Mouse (Mus musculus): ENCODE measurements around the gene Cdc45.

The Cdc45 gene

DNA sequence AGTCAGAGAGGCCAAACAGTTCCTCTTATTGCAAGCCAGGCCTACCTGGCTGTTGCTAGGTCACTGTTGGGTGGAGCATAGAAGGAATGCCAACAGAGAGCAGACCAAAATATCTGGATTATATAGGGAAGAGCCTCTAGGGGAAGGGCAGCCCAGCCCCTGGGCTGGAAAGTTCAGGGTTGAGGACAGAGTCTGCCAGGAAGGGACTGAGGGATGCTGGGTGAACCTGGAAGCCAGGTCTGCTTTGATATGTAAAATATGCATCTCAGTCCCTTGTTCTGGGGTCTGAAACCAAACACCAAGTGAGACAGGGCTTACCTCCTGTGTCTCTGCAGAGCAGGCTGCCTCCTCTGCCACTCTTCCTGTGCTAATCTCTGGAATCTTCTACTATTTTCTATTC is 73.5 kb downstream of the Cdc45 start:
- in situ Hi-C loops (cut with MboI; ENCODE audit: low sequenced_read_pairs), result no loop called here

DNA sequence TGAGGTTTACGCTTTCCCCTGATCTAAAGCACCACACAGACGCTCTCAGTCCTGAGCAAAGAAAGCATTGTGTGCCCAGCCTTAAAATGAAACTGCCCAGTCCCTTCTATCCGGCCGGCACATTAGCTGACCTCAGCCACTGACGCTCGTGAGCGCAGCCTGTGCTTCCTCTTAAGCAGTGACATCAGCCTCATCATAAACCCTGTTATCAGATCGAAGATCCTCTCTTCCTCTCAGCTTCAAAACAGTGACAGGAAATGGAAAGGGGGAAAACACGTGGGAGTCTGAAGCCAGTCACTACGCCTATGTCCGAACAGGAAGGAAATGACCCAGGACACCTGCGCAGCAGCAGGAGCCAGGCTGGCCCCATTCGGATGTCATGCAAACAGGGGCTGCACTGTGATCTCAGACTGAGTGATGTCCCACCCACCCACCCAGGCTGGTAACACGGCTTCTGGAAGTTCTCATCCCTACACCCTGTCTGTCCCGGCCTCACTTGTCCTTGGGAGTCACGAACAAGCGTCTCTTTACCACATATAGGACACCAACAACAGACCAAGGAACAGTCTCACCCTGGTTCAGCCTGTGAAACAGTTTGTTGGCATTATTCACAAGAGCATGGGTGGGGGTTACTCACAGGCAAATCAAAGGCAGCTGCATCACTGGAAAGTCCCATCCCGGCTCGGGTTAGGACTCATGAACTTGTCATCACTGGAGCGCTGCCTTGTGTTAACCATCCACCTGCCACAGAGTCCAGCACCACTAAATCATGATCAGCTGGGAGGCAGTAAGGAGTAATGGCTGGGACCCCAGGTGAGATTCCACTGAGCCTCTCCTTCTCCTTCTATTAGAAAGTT is 78.5 kb downstream of the Cdc45 start:
- in situ Hi-C loops (cut with MboI; ENCODE audit: low sequenced_read_pairs), result no loop called here

DNA sequence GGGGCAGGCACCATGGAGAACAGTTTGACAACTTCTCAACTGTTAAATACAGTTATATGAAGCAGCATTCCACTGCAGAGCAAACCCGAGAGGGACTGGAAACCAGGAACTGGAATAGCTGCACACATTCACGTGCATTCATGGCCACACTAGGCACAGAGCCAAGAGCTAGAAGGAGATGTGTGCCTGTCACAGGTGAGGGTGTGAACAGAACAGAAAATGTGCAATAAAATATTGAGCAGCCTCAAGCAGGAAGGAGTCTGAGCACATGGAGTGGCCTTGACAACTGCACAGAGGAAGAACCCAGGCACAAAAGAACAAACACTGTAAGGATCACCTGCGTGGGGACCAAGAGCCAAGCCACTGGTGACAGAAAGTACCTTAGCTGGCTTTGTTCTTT is 81.1 kb downstream of the Cdc45 start:
- in situ Hi-C loops (cut with MboI; ENCODE audit: low sequenced_read_pairs), result no loop called here
